Mouse (Mus musculus): ENCODE measurements around the gene Cntfr.

DNA sequence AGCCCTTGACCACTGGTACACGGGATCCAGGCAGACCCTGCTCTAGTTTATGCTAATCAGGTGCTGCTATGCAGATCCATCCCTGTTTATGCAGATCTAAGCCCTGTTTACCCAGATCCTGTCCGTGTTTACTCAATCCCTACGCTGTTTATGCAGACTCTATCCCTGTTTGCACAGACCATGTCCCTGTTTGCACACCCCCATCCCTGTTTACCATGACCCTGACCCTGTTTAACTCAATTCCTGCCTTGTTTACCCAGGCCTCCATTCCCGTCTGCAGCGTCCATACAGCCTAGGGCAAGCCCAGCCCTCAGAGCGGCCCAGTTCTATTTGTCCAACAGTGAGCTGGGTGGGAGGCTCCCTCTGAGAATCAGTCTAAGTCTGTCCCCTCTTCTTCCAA, 66.7 kb downstream of the Cntfr start:
- TF ChIP-seq POLR2A (IDR thresholded peaks at IDR 0.05; ENCODE audit: low read depth, low read length) (no peak), CTCF (IDR thresholded peaks at IDR 0.05; ENCODE audit: extremely low read depth, insufficient read depth, insufficient read length, insufficient replicate concordance) (no peak)
